In genomic region chr2:21269989-21270846, GRCm38 (mm10) we compare ENCODE assay signal across 10 mouse cellular contexts.
A peak's percentile ranks its signal among the peaks of the same experiment; 100 is the strongest.
DNase-seq lines count a peak whose midpoint lies in the region; ATAC-seq and TF ChIP-seq lines count a peak whose summit lies in the region.
"Had no signal": no experiment of that assay in that cellular context is flagged by ENCODE, and none has a peak within 500 bp of the region (broad histone marks: within the 10 kb centered on the region; RNA-seq: fewer than 3 reads in every experiment).

No protein-coding gene starts in this region.

- 67% methylated on average over 12 of the region's 12 CpGs for WGBS in heart, embryonic 12.5 days
- WGBS in forebrain, embryonic 16.5 days: 26% methylated on average over 12 of the region's 12 CpGs
- 57% methylated on average over 12 of the region's 12 CpGs for WGBS in liver, postnatal 0 days (ENCODE audit: insufficient replicate concordance)

- no peaks in the 10 kb centered on the region for H3K36me3 ChIP-seq in heart, embryonic 12.5 days
- H3K36me3 ChIP-seq in forebrain, embryonic 16.5 days (ENCODE audit: control insufficient read depth, insufficient read depth): no peaks in the 10 kb centered on the region
- no peaks in the 10 kb centered on the region for H3K36me3 ChIP-seq in liver, postnatal 0 days (replicated peaks; ENCODE audit: insufficient read depth, low read length)
- H3K36me3 ChIP-seq: neural tube, embryonic 12.5 days had no signal

- TF ChIP-seq CTCF in brain, embryonic 14.5 days (IDR thresholded peaks at IDR 0.05; ENCODE audit: borderline replicate concordance, extremely low read depth, insufficient read depth, insufficient read length): no peak
- TF ChIP-seq CTCF in liver, postnatal 0 days (IDR thresholded peaks at IDR 0.05; ENCODE audit: low read depth): no peak

- H3K4me3 ChIP-seq in heart, embryonic 12.5 days: no peak overlapping the region
- H3K4me3 ChIP-seq in forebrain, embryonic 16.5 days (replicated peaks; ENCODE audit: low read length): no peak overlapping the region
- no peak overlapping the region for H3K4me3 ChIP-seq in liver, postnatal 0 days (ENCODE audit: low read depth, low read length)
- H3K4me3 ChIP-seq: neural tube, embryonic 12.5 days had no signal

- H3K4me1 ChIP-seq in heart, embryonic 12.5 days (replicated peaks): peaks cover 11% of the 10 kb centered on the region; the same call in 1 of the 2 replicates
- H3K4me1 ChIP-seq in forebrain, embryonic 16.5 days (replicated peaks; ENCODE audit: control insufficient read depth, insufficient read depth, low read length): peaks cover 22% of the 10 kb centered on the region
- no peaks in the 10 kb centered on the region for H3K4me1 ChIP-seq in liver, postnatal 0 days (ENCODE audit: insufficient read depth)

- no peaks in the 10 kb centered on the region for H3K27me3 ChIP-seq in heart, embryonic 12.5 days (replicated peaks)
- no peaks in the 10 kb centered on the region for H3K27me3 ChIP-seq in forebrain, embryonic 16.5 days (replicated peaks; ENCODE audit: control insufficient read depth, insufficient read depth, low read length)
- H3K27me3 ChIP-seq in liver, postnatal 0 days (ENCODE audit: insufficient read depth, low read length): no peaks in the 10 kb centered on the region
- H3K27me3 ChIP-seq: neural tube, embryonic 12.5 days had no signal

- no peak overlapping the region for H3K9ac ChIP-seq in heart, embryonic 12.5 days
- no peak overlapping the region for H3K9ac ChIP-seq in forebrain, embryonic 16.5 days (replicated peaks; ENCODE audit: low read depth, low read length)
- no peak overlapping the region for H3K9ac ChIP-seq in liver, postnatal 0 days (replicated peaks)
- H3K9ac ChIP-seq: liver, embryonic 14.5 days; neural tube, embryonic 12.5 days had no signal

- TF ChIP-seq EP300 in liver, postnatal 0 days (IDR thresholded peaks at IDR 0.05; ENCODE audit: low read depth): no peak

- H3K27ac ChIP-seq in heart, embryonic 12.5 days (ENCODE audit: poor library complexity, severe bottlenecking): no peak overlapping the region
- H3K27ac ChIP-seq in forebrain, embryonic 16.5 days (ENCODE audit: low read length): peak overlapping the region; percentile 62
- no peak overlapping the region for H3K27ac ChIP-seq in liver, postnatal 0 days (ENCODE audit: low read depth)
- H3K27ac ChIP-seq: liver, embryonic 14.5 days; neural tube, embryonic 12.5 days had no signal

- no peak overlapping the region for H3K4me2 ChIP-seq in heart, embryonic 12.5 days
- no peak overlapping the region for H3K4me2 ChIP-seq in forebrain, embryonic 16.5 days (ENCODE audit: low read length)
- no peak overlapping the region for H3K4me2 ChIP-seq in liver, postnatal 0 days (ENCODE audit: low read depth, low read length)
- H3K4me2 ChIP-seq: neural tube, embryonic 12.5 days had no signal

- TF ChIP-seq POLR2A in brain, embryonic 14.5 days (IDR thresholded peaks at IDR 0.05; ENCODE audit: borderline replicate concordance, extremely low read depth, insufficient read depth, insufficient read length, poor library complexity, severe bottlenecking): no peak

- ATAC-seq in heart, embryonic 12.5 days (ENCODE audit: insufficient number of reproducible peaks, low FRiP score): no peak
- ATAC-seq in forebrain, embryonic 16.5 days: peak; percentile 84
- ATAC-seq in liver, postnatal 0 days: no peak

- H3K9me3 ChIP-seq in heart, embryonic 12.5 days (replicated peaks): no peaks in the 10 kb centered on the region
- no peaks in the 10 kb centered on the region for H3K9me3 ChIP-seq in forebrain, embryonic 16.5 days (ENCODE audit: control insufficient read depth, low read length)
- H3K9me3 ChIP-seq in liver, postnatal 0 days (ENCODE audit: low read length): no peaks in the 10 kb centered on the region
- H3K9me3 ChIP-seq: neural tube, embryonic 12.5 days had no signal

- peak; percentile 21 for DNase-seq in heart, adult 8-10 months (ENCODE audit: low spot score)
- DNase-seq in brain, embryonic 14.5 days (ENCODE audit: low read depth): peak; percentile 96
- DNase-seq in kidney, postnatal 36 days: peak; percentile 27
- DNase-seq in thymus, postnatal 10 days (ENCODE audit: low spot score in 2 of 2): no peak
- DNase-seq in spleen, postnatal 36 days (ENCODE audit: low spot score in 2 of 2): no peak
- DNase-seq in liver, postnatal 0 days: no peak

Comparison
In these comparisons a context has a peak if more than half of its experiments do, and no peak if none do; other contexts are left out.
1. DNase-seq: peak in heart, adult 8-10 months (single experiment), brain, embryonic 14.5 days (single experiment) and kidney, postnatal 36 days (2 of 2); none in thymus, postnatal 10 days (0 of 2), spleen, postnatal 36 days (0 of 2) and liver, postnatal 0 days (single experiment).